Mouse (Mus musculus) CH12.LX (cell line): ENCODE data around the gene Ralbp1.

Experiments used
- CHD2 ChIP-seq: IDR thresholded peaks from 2 replicates; pipeline ENCODE4 v1.6.1; 2011; ENCODE audit warnings: low read length, improper control_type of control experiment
- CTCF ChIP-seq, 2 experiments: IDR thresholded peaks in 1 of 2; conservative IDR thresholded peaks in 1 of 2; 2 replicates each; pipeline ENCODE4 v1.5.1; 2011 to 2012; ENCODE audit warnings: low read depth in 2 of 2, low read length in 2 of 2, improper control_type of control experiment in 1 of 2, inconsistent platforms in 1 of 2, mild to moderate bottlenecking in 1 of 2, moderate library complexity in 1 of 2
- E2F4 ChIP-seq: IDR thresholded peaks from 2 replicates; pipeline ENCODE4 v1.6.1; 2011; ENCODE audit warnings: low read depth, low read length, improper control_type of control experiment; ENCODE audit not compliant: insufficient replicate concordance
- EP300 ChIP-seq: IDR thresholded peaks from 2 replicates; pipeline ENCODE4 v1.6.1; 2011; ENCODE audit warnings: low read length, improper control_type of control experiment
- HCFC1 ChIP-seq: IDR thresholded peaks from 2 replicates; pipeline ENCODE4 v1.6.1; 2012; ENCODE audit warnings: low read depth, mild to moderate bottlenecking, inconsistent platforms, low read length, improper control_type of control experiment
- MAZ ChIP-seq: IDR thresholded peaks from 2 replicates; pipeline ENCODE4 v1.6.1; 2012; ENCODE audit warnings: low read depth, mild to moderate bottlenecking, inconsistent platforms, low read length, improper control_type of control experiment, moderate library complexity
- POLR2A ChIP-seq: IDR thresholded peaks from 2 replicates; pipeline ENCODE4 v1.6.1; 2011; ENCODE audit warnings: low read depth, mild to moderate bottlenecking, improper control_type of control experiment, low read length
- POLR2AphosphoS2 ChIP-seq: IDR thresholded peaks from 2 replicates; pipeline ENCODE4 v1.6.1; 2011; ENCODE audit warnings: low read depth, low read length, improper control_type of control experiment
- TBP ChIP-seq: conservative IDR thresholded peaks from 2 replicates; pipeline ENCODE4 v1.6.1; 2011; ENCODE audit warnings: low read depth, low read length, improper control_type of control experiment
- TCF12 ChIP-seq: IDR thresholded peaks from 2 replicates; pipeline ENCODE4 v1.6.1; 2014; ENCODE audit warnings: low read depth, mild to moderate bottlenecking, inconsistent platforms, low read length, improper control_type of control experiment
- UBTF ChIP-seq: IDR thresholded peaks from 2 replicates; pipeline ENCODE4 v1.6.1; 2012; ENCODE audit warnings: low read depth, mild to moderate bottlenecking, inconsistent platforms, low read length, improper control_type of control experiment, moderate library complexity
- ZC3H11A ChIP-seq: IDR thresholded peaks from 2 replicates; pipeline ENCODE4 v1.6.1; 2012; ENCODE audit warnings: low read depth, mild to moderate bottlenecking, inconsistent platforms, low read length, improper control_type of control experiment
- ZMIZ1 ChIP-seq: IDR thresholded peaks from 2 replicates; pipeline ENCODE4 v1.6.1; 2012; ENCODE audit warnings: low read depth, mild to moderate bottlenecking, inconsistent platforms, low read length, improper control_type of control experiment

- TF ChIP-seq POLR2A, result no peak
- no peak for TF ChIP-seq TBP
- TF ChIP-seq CHD2, result no peak
- TF ChIP-seq EP300, result no peak
- no peak for TF ChIP-seq TCF12
- no peak for TF ChIP-seq ZMIZ1
- TF ChIP-seq UBTF, result no peak
- no peak for TF ChIP-seq CTCF (conservative IDR thresholded peaks at IDR 0.05 in 1 of 2, IDR thresholded peaks at IDR 0.05 in 1 of 2; ENCODE audit: low read depth in 2 of 2, low read length in 2 of 2)
- TF ChIP-seq MAZ, result no peak
- TF ChIP-seq ZC3H11A, result no peak
- no peak for TF ChIP-seq POLR2AphosphoS2
- no peak for TF ChIP-seq HCFC1
- TF ChIP-seq E2F4, result no peak
Observed at GRCm38 (mm10) chr17:65800451-65800850, 85.1 kb downstream of the Ralbp1 start.
